Mouse (Mus musculus): ENCODE results near the gene Tma16.

GRCm38 (mm10) chr8:66436804-66437203, 49.5 kb downstream of the Tma16 start:
- TF ChIP-seq CTCF (IDR thresholded peaks at IDR 0.05; ENCODE audit: low read depth) = no peak
- no peak for TF ChIP-seq EP300 (IDR thresholded peaks at IDR 0.05; ENCODE audit: low read depth)

Data from heart, postnatal 0 days (tissue).